Mouse (Mus musculus): ENCODE measurements around the gene Ccdc177. TPM values are rescaled to one million over a fixed set of nuclear protein-coding genes. Genes with fewer than 3 reads are reported as not detected.
A peak's percentile ranks its signal among the peaks of the same experiment; 100 is the strongest.

Gene Ccdc177
- polyA plus RNA-seq, 1 experiment from 2014 or later = not detected

DNA sequence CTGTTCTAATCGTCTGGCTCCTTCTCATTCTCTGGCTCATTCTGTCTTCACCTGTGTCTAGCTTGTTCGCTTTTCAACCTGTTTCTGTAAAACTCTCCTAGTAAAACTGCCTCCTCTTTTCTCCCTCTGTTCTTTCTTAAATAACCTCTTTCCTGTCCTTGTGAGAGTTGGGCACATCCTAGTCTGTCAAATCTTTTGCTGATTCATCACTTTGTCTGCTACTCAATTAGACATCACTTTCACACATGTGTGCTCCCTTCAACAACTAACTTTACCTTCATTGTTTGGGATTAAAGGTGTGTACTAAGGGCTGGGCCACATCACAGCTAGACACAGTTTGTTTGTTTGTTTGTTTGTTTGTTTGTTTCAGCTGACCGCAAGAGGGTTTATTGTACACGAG, 19.3 kb upstream of the Ccdc177 start:
- Histone ChIP-seq H3K9ac (replicated peaks) (no peak overlapping the region), H3K27ac (ENCODE audit: low read depth) (0 out of 2 replicates have a peak overlapping the region, but pooled peaks have one; percentile 29), H3K4me3 (ENCODE audit: low read depth, low read length) (no peak overlapping the region), H3K36me3 (replicated peaks; ENCODE audit: insufficient read depth, low read length) (no peaks in the 10 kb centered on the region), H3K27me3 (ENCODE audit: insufficient read depth, low read length) (no peaks in the 10 kb centered on the region), H3K4me1 (ENCODE audit: insufficient read depth) (peaks cover 24% of the 10 kb centered on the region), H3K9me3 (ENCODE audit: low read length) (no peaks in the 10 kb centered on the region), H3K4me2 (ENCODE audit: low read depth, low read length) (no peak overlapping the region)
- 86% methylated on average over 4 of the region's 4 CpGs for WGBS (ENCODE audit: insufficient replicate concordance)
- DNase-seq = no peak
- no peak for ATAC-seq
- no peak for TF ChIP-seq EP300 (IDR thresholded peaks at IDR 0.05; ENCODE audit: low read depth)
- no peak for TF ChIP-seq CTCF (IDR thresholded peaks at IDR 0.05; ENCODE audit: low read depth)

DNA sequence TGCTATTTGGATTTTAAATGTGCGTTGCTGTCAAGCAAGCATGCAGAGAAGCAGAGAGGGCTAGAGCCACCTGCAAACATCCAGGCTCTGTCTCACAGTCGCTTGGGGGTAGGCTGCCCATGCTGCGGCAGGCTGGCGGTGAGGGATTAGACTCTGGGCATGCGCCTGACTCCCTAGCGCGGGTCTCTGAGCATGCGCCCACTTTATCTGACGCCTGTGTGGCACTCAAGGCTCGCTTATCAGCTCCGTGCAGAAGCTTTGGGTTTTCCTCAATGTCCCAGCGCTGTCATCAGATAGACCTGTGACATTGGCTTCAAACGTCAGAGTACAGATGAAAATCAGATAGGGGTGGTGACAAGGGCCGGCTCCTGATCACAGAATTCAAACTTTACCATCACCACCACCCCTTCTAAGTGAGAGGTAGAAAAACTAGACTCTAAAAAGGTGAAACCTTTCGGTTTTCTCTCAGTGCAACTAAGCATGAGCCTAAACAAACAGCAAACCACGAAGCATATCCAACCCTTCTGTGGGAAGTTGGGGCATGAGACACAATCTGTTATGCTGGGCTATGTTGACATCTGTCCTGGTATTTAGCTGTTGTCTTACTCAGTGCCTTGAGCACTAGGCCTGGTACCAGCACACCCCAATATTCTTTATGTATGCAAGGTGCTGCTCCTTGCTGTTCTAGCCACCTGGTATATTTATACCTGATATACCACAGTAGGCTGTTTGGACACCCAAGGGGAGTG, 17.9 kb upstream of the Ccdc177 start:
- Histone ChIP-seq H3K9ac (replicated peaks) (peak overlapping the region; percentile 32), H3K4me3 (ENCODE audit: low read depth, low read length) (peak overlapping the region; percentile 3; the same call in 1 of the 2 replicates), H3K36me3 (replicated peaks; ENCODE audit: insufficient read depth, low read length) (no peaks in the 10 kb centered on the region), H3K9me3 (ENCODE audit: low read length) (no peaks in the 10 kb centered on the region), H3K27me3 (ENCODE audit: insufficient read depth, low read length) (no peaks in the 10 kb centered on the region), H3K4me2 (ENCODE audit: low read depth, low read length) (peak overlapping the region; percentile 63), H3K27ac (ENCODE audit: low read depth) (peak overlapping the region; percentile 90), H3K4me1 (ENCODE audit: insufficient read depth) (peaks cover 17% of the 10 kb centered on the region)
- WGBS (ENCODE audit: insufficient replicate concordance) = 33% methylated on average over 16 of the region's 16 CpGs
- DNase-seq = peak; percentile 87
- ATAC-seq = peak; percentile 99
- TF ChIP-seq CTCF (IDR thresholded peaks at IDR 0.05; ENCODE audit: low read depth) (no peak), EP300 (IDR thresholded peaks at IDR 0.05; ENCODE audit: low read depth) (peak; percentile 99)

DNA sequence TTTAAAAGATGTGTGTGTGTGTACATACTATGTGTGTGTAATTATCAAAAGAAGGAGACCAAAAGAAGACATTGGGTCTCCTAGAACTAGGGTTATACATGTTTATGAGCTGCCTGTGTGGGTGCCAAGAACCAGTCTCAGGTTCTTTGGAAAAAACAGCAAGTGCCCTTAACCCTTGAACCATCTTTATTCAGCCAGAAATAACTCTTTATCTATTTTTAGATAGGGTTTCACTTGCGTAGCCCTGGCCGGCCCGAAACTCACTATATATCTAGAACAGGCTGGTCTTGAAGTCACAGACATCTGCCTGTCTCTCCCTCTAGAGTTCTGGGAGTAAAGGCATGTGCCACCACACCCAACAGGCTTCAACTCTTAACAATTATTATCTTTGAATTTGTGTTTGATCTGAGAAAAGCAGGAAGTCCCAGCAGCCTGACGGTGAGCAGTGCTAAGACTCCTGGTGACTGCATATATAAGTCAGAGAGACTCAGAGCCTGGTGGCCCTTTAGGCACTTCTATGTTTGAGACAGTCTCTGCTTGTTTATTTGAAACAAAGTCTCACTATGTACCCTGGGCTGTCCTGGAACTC, 15.7 kb upstream of the Ccdc177 start:
- H3K27ac ChIP-seq (ENCODE audit: low read depth) = peak overlapping the region; percentile 46
- H3K36me3 ChIP-seq (replicated peaks; ENCODE audit: insufficient read depth, low read length) = no peaks in the 10 kb centered on the region
- ATAC-seq = no peak

DNA sequence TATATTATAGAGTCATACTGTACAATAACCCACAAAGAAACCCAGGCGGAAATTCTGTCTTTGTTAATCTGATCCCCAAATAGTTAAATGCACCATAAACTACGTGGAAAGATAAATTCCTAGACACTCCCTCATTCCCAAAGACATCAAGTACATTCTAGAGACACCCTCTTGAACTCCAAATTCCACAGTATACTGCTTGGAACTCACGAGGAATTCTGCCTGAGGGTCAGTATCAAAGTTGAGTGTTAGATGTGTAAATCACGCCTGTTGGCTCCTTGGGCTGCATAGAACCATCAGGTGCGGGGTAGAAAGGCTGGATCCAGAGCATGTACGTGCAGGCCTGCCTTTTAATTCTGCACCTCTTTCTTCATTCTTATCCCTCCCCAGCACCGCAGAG, 14.3 kb upstream of the Ccdc177 start:
- Histone ChIP-seq H3K9ac (replicated peaks) (no peak overlapping the region), H3K9me3 (ENCODE audit: low read length) (no peaks in the 10 kb centered on the region), H3K27me3 (ENCODE audit: insufficient read depth, low read length) (no peaks in the 10 kb centered on the region), H3K36me3 (replicated peaks; ENCODE audit: insufficient read depth, low read length) (no peaks in the 10 kb centered on the region), H3K4me3 (ENCODE audit: low read depth, low read length) (no peak overlapping the region), H3K4me1 (ENCODE audit: insufficient read depth) (peaks cover 17% of the 10 kb centered on the region), H3K4me2 (ENCODE audit: low read depth, low read length) (no peak overlapping the region), H3K27ac (ENCODE audit: low read depth) (no peak overlapping the region)
- 78% methylated on average over 7 of the region's 7 CpGs for WGBS (ENCODE audit: insufficient replicate concordance)
- ATAC-seq = no peak
- no peak for TF ChIP-seq EP300 (IDR thresholded peaks at IDR 0.05; ENCODE audit: low read depth)
- no peak for TF ChIP-seq CTCF (IDR thresholded peaks at IDR 0.05; ENCODE audit: low read depth)
- DNase-seq = no peak

More for the DNA sequence above, 15.7 kb upstream of the Ccdc177 start:
- no peak for DNase-seq
- Histone ChIP-seq H3K4me3 (ENCODE audit: low read depth, low read length) (no peak overlapping the region), H3K9ac (replicated peaks) (no peak overlapping the region), H3K27me3 (ENCODE audit: insufficient read depth, low read length) (no peaks in the 10 kb centered on the region), H3K4me1 (ENCODE audit: insufficient read depth) (peaks cover 17% of the 10 kb centered on the region), H3K4me2 (ENCODE audit: low read depth, low read length) (no peak overlapping the region), H3K9me3 (ENCODE audit: low read length) (no peaks in the 10 kb centered on the region)
- WGBS (ENCODE audit: insufficient replicate concordance) = 30% methylated on average over 4 of the region's 4 CpGs
- no peak for TF ChIP-seq CTCF (IDR thresholded peaks at IDR 0.05; ENCODE audit: low read depth)
- peak; percentile 56 for TF ChIP-seq EP300 (IDR thresholded peaks at IDR 0.05; ENCODE audit: low read depth)

DNA sequence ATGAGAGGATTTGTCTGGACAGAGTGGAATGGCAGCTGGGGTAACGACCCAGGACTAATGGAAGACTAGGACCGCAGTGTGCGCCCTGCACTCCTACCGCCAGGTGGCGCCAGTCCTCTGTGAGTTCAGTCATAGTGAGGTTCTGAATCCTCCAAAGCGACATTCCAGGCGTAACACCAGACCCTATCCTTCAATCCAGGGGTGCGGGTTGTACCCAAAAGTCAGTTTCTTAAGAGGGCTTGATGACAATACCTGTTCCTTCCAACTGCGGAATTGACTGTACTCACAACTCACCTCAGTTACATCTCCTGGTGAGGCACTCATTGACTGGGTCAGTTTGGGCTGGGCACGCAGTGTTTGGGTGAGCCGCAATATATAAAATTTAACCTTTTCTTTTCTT, 9.2 kb upstream of the Ccdc177 start:
- no peaks in the 10 kb centered on the region for H3K27me3 ChIP-seq (ENCODE audit: insufficient read depth, low read length)
- H3K9me3 ChIP-seq (ENCODE audit: low read length) = no peaks in the 10 kb centered on the region
- no peak for TF ChIP-seq EP300 (IDR thresholded peaks at IDR 0.05; ENCODE audit: low read depth)
- peak; percentile 100 for TF ChIP-seq CTCF (IDR thresholded peaks at IDR 0.05; ENCODE audit: low read depth)
- no peaks in the 10 kb centered on the region for H3K36me3 ChIP-seq (replicated peaks; ENCODE audit: insufficient read depth, low read length)
- peak overlapping the region; percentile 40; the same call in 1 of the 2 replicates for H3K4me2 ChIP-seq (ENCODE audit: low read depth, low read length)
- WGBS (ENCODE audit: insufficient replicate concordance) = 18% methylated on average over 11 of the region's 11 CpGs
- peak; percentile 91 for DNase-seq
- no peaks in the 10 kb centered on the region for H3K4me1 ChIP-seq (ENCODE audit: insufficient read depth)
- H3K4me3 ChIP-seq (ENCODE audit: low read depth, low read length) = no peak overlapping the region
- H3K27ac ChIP-seq (ENCODE audit: low read depth) = no peak overlapping the region
- ATAC-seq = peak; percentile 90
- no peak overlapping the region for H3K9ac ChIP-seq (replicated peaks)

DNA sequence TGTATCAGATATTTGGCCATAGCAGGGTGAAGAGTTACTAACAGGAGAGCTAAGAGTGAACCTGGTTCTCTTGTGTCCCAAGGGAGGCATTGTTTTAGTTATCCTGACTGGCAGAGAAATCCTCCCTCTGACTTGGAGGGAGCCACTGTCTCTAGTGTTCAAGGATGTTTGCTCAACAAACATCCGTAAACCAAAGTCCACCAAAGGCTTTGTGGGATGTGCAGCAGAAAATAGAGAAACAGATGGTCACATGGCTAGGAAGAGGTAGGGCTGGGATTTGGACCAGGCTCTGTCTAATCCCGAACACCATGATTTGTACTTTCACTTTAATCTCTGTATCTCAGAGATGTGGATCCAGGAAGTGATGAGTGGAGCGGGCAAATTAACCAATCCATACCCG, 3.6 kb upstream of the Ccdc177 start:
- no peak for TF ChIP-seq EP300 (IDR thresholded peaks at IDR 0.05; ENCODE audit: low read depth)
- no peak for TF ChIP-seq CTCF (IDR thresholded peaks at IDR 0.05; ENCODE audit: low read depth)
- Histone ChIP-seq H3K27ac (ENCODE audit: low read depth) (no peak overlapping the region), H3K4me1 (ENCODE audit: insufficient read depth) (peaks cover 5% of the 10 kb centered on the region), H3K4me2 (ENCODE audit: low read depth, low read length) (no peak overlapping the region), H3K9ac (replicated peaks) (no peak overlapping the region), H3K27me3 (ENCODE audit: insufficient read depth, low read length) (peaks cover 26% of the 10 kb centered on the region), H3K4me3 (ENCODE audit: low read depth, low read length) (no peak overlapping the region), H3K36me3 (replicated peaks; ENCODE audit: insufficient read depth, low read length) (no peaks in the 10 kb centered on the region), H3K9me3 (ENCODE audit: low read length) (no peaks in the 10 kb centered on the region)
- ATAC-seq = no peak; the same call in 1 of the 2 replicates
- WGBS (ENCODE audit: insufficient replicate concordance) = 48% methylated on average over 4 of the region's 4 CpGs
- no peak for DNase-seq
